Mouse (Mus musculus): ENCODE results near the gene Cacng4. TPM values are rescaled to one million over a fixed set of nuclear protein-coding genes. Genes with fewer than 3 reads are reported as not detected.

The Cacng4 gene
- polyA plus RNA-seq, 1 experiment from 2014 or later: 0.52 TPM

- Histone ChIP-seq H3K9ac (no peak overlapping the region), H3K4me3 (no peak overlapping the region), H3K27me3 (replicated peaks) (peaks cover 15% of the 10 kb centered on the region; the same call in 1 of the 2 replicates), H3K4me1 (no peaks in the 10 kb centered on the region), H3K4me2 (no peak overlapping the region), H3K36me3 (no peaks in the 10 kb centered on the region), H3K9me3 (no peaks in the 10 kb centered on the region), H3K27ac (replicated peaks) (no peak overlapping the region)
- 69% methylated on average over 8 of the region's 8 CpGs for WGBS
- no peak for ATAC-seq (ENCODE audit: extremely low read depth, insufficient number of reproducible peaks, low FRiP score, low TSS enrichment)
Observed at GRCm38 (mm10) chr11:107768361-107768760, 26.0 kb downstream of the Cacng4 start.

- H3K9ac ChIP-seq: no peak overlapping the region
- H3K27me3 ChIP-seq (replicated peaks): 0 out of 2 replicates have a peak, but pooled peaks cover 9% of the 10 kb centered on the region
- no peak overlapping the region for H3K4me3 ChIP-seq
- H3K4me2 ChIP-seq: no peak overlapping the region
- H3K4me1 ChIP-seq: peaks cover 6% of the 10 kb centered on the region; the same call in 1 of the 2 replicates
- no peak for ATAC-seq (ENCODE audit: extremely low read depth, insufficient number of reproducible peaks, low FRiP score, low TSS enrichment)
- no peaks in the 10 kb centered on the region for H3K9me3 ChIP-seq
- WGBS: 82% methylated on average over 12 of the region's 12 CpGs
- no peak overlapping the region for H3K27ac ChIP-seq (replicated peaks)
- H3K36me3 ChIP-seq: no peaks in the 10 kb centered on the region
Observed at GRCm38 (mm10) chr11:107766932-107767331, 27.4 kb downstream of the Cacng4 start.

DNA sequence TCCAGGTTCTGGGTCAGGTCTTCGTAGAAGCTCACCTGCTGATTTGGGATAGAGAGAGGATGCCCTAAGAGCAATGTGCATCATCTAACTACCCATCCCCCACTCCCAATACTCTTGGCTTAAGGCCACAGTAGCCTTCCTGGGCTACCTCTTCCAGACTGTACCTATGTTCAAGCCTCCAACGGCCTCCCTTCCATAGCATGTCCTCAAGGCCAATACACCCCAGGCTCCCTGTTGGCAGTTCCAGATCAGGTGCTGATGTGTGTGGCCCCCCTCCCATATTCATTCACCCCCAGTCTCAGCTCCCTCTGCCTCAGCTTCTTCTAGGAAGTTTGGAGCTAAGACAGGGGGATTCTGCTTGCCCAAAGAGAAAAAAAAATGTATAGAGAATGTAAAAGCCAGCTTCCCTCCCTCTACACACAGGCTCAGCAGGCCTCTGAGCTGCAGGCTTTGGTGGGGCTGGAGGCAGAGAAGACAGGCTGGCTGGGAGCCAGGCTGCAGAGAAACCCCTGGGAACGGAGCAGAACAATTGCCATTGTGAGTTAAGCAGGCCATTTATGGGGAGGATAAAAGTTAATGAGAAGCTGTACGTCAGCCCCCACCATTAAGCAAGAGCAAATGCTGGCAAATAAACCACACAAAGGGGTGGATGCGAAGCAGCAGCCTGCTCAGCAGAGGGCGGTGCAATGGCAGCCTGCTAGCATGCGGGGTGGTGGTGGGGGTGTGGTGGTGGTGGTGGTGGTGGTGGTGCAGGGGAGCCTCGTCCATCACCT, 31.5 kb downstream of the Cacng4 start:
- no peak overlapping the region for H3K27ac ChIP-seq (replicated peaks)
- ATAC-seq (ENCODE audit: extremely low read depth, insufficient number of reproducible peaks, low FRiP score, low TSS enrichment): no peak
- peaks cover 13% of the 10 kb centered on the region; the same call in 1 of the 2 replicates for H3K27me3 ChIP-seq (replicated peaks)
- H3K36me3 ChIP-seq: no peaks in the 10 kb centered on the region
- H3K4me2 ChIP-seq: no peak overlapping the region
- peaks cover 6% of the 10 kb centered on the region; the same call in 1 of the 2 replicates for H3K4me1 ChIP-seq
- WGBS: 42% methylated on average over 8 of the region's 8 CpGs
- no peak overlapping the region for H3K4me3 ChIP-seq
- H3K9ac ChIP-seq: no peak overlapping the region
- no peaks in the 10 kb centered on the region for H3K9me3 ChIP-seq

GRCm38 (mm10) chr11:107761790-107762500, 32.4 kb downstream of the Cacng4 start:
- Histone ChIP-seq H3K27ac (replicated peaks) (no peak overlapping the region), H3K4me2 (no peak overlapping the region), H3K9ac (no peak overlapping the region), H3K4me1 (peaks cover 6% of the 10 kb centered on the region; the same call in 1 of the 2 replicates), H3K4me3 (no peak overlapping the region), H3K9me3 (no peaks in the 10 kb centered on the region), H3K27me3 (replicated peaks) (peaks cover 10% of the 10 kb centered on the region; the same call in 1 of the 2 replicates), H3K36me3 (no peaks in the 10 kb centered on the region)
- ATAC-seq (ENCODE audit: extremely low read depth, insufficient number of reproducible peaks, low FRiP score, low TSS enrichment): no peak
- 47% methylated on average over 10 of the region's 10 CpGs for WGBS

DNA sequence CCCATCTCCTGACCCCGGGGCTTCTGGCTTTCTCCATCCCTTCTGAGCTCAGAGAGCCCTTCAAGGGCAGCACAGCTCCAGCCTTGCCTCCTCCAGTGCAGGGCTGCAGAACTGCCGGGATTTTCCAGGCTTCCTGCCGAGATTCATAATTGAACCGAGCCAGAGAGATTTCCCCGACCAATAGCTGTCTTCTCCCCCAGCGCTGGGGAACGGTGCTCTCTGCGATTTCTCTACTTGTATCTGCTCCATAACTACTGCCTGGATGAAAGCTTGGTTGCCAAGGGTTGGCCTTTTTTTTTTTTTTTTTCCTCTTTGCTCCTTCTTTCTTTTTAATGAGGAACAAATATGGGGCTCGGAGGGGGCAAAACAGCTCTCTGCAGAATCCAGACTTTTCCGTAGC, 34.4 kb downstream of the Cacng4 start:
- H3K9ac ChIP-seq: no peak overlapping the region
- H3K36me3 ChIP-seq: no peaks in the 10 kb centered on the region
- H3K9me3 ChIP-seq: no peaks in the 10 kb centered on the region
- peaks cover 6% of the 10 kb centered on the region; the same call in 1 of the 2 replicates for H3K4me1 ChIP-seq
- no peak for ATAC-seq (ENCODE audit: extremely low read depth, insufficient number of reproducible peaks, low FRiP score, low TSS enrichment)
- H3K4me2 ChIP-seq: no peak overlapping the region
- H3K4me3 ChIP-seq: no peak overlapping the region
- peaks cover 15% of the 10 kb centered on the region; the same call in 1 of the 2 replicates for H3K27me3 ChIP-seq (replicated peaks)
- H3K27ac ChIP-seq (replicated peaks): no peak overlapping the region
- 44% methylated on average over 10 of the region's 10 CpGs for WGBS

GRCm38 (mm10) chr11:107759516-107759915, 34.8 kb downstream of the Cacng4 start:
- 64% methylated on average over 9 of the region's 9 CpGs for WGBS
- Histone ChIP-seq H3K27me3 (replicated peaks) (peaks cover 15% of the 10 kb centered on the region; the same call in 1 of the 2 replicates), H3K4me2 (no peak overlapping the region)

GRCm38 (mm10) chr11:107749114-107749513, 45.2 kb downstream of the Cacng4 start:
- Histone ChIP-seq H3K27ac (replicated peaks) (no peak overlapping the region), H3K9me3 (no peaks in the 10 kb centered on the region), H3K4me3 (no peak overlapping the region), H3K9ac (no peak overlapping the region), H3K4me2 (no peak overlapping the region), H3K36me3 (no peaks in the 10 kb centered on the region), H3K4me1 (no peaks in the 10 kb centered on the region), H3K27me3 (replicated peaks) (no peaks in the 10 kb centered on the region; the same call in 1 of the 2 replicates)
- ATAC-seq (ENCODE audit: extremely low read depth, insufficient number of reproducible peaks, low FRiP score, low TSS enrichment): no peak
- 81% methylated on average over 5 of the region's 5 CpGs for WGBS

More at GRCm38 (mm10) chr11:107759516-107759915, 34.8 kb downstream of the Cacng4 start:
- no peak overlapping the region for H3K4me3 ChIP-seq
- H3K9me3 ChIP-seq: no peaks in the 10 kb centered on the region
- ATAC-seq (ENCODE audit: extremely low read depth, insufficient number of reproducible peaks, low FRiP score, low TSS enrichment): no peak
- H3K27ac ChIP-seq (replicated peaks): no peak overlapping the region
- no peaks in the 10 kb centered on the region for H3K36me3 ChIP-seq
- H3K4me1 ChIP-seq: peaks cover 6% of the 10 kb centered on the region; the same call in 1 of the 2 replicates
- no peak overlapping the region for H3K9ac ChIP-seq

GRCm38 (mm10) chr11:107748243-107749035, 45.9 kb downstream of the Cacng4 start:
- no peak overlapping the region for H3K9ac ChIP-seq
- no peaks in the 10 kb centered on the region for H3K36me3 ChIP-seq
- H3K4me2 ChIP-seq: no peak overlapping the region
- no peaks in the 10 kb centered on the region for H3K27me3 ChIP-seq (replicated peaks)
- no peak overlapping the region for H3K4me3 ChIP-seq
- ATAC-seq (ENCODE audit: extremely low read depth, insufficient number of reproducible peaks, low FRiP score, low TSS enrichment): no peak
- H3K9me3 ChIP-seq: no peaks in the 10 kb centered on the region
- WGBS: 73% methylated on average over 5 of the region's 5 CpGs
- H3K27ac ChIP-seq (replicated peaks): no peak overlapping the region
- no peaks in the 10 kb centered on the region for H3K4me1 ChIP-seq

DNA sequence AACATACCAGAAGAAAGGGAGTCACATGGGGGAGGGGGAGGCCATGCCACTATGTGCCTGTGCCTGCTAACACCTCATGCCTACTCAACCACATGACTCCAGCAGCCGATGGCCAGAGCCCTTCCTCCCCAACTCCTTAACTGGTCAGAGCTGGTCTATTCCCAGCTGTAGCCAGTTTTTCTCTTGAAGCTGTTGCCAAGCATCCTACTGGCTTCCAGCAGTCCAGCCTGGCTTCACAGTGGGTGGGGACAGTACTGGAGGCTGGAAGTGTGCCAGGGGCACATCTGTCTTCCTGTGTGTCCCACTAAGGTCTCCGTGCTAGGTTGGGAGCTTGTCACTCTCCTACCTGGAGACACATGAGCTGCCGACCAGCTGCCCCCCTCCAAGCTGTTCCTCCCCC, 51.3 kb downstream of the Cacng4 start:
- H3K4me3 ChIP-seq: no peak overlapping the region
- no peaks in the 10 kb centered on the region for H3K9me3 ChIP-seq
- no peak overlapping the region for H3K9ac ChIP-seq
- ATAC-seq (ENCODE audit: extremely low read depth, insufficient number of reproducible peaks, low FRiP score, low TSS enrichment): no peak
- H3K27me3 ChIP-seq (replicated peaks): no peaks in the 10 kb centered on the region
- H3K4me2 ChIP-seq: no peak overlapping the region
- H3K27ac ChIP-seq (replicated peaks): no peak overlapping the region
- no peaks in the 10 kb centered on the region for H3K36me3 ChIP-seq
- 60% methylated on average over 3 of the region's 3 CpGs for WGBS
- H3K4me1 ChIP-seq: no peaks in the 10 kb centered on the region

DNA sequence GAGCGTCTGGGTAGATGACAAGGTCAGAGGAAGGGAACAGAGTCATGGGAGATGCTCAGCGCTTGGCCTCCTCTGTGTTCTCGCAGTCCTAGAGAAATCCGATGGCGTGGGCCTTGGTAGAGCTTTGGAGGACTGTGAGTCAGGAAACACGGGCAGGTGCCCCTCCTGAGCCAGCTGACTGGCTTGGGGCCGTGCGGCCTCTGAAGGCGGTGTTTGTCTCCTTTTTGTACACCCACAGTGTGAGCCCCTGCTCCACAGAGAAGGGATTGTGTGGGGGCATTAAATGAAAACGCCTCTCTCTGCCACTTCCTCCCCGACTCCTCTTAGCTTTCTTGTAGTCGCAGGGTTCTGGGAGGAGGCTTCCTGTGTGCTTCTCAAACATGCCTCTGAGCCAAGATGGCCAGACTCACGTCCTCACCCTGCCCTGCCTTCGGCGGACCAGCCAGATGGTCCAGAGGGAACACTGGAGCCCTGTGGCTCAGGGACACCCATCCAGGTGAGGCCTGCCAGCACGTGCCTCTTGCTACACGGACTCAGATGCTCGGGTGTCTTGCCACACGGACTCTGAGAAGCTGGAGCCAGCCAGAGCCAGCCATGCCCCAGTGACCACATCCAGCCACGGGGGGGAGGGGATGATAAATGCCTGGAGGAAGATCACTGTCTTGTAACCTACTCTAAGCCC, 55.8 kb downstream of the Cacng4 start:
- Histone ChIP-seq H3K36me3 (no peaks in the 10 kb centered on the region), H3K4me1 (no peaks in the 10 kb centered on the region), H3K4me2 (no peak overlapping the region), H3K4me3 (no peak overlapping the region), H3K9ac (no peak overlapping the region), H3K9me3 (no peaks in the 10 kb centered on the region), H3K27ac (replicated peaks) (no peak overlapping the region), H3K27me3 (replicated peaks) (no peaks in the 10 kb centered on the region)
- ATAC-seq (ENCODE audit: extremely low read depth, insufficient number of reproducible peaks, low FRiP score, low TSS enrichment): no peak
- 74% methylated on average over 20 of the region's 20 CpGs for WGBS
